Mouse (Mus musculus): ENCODE results near the gene Egfem1.

DNA sequence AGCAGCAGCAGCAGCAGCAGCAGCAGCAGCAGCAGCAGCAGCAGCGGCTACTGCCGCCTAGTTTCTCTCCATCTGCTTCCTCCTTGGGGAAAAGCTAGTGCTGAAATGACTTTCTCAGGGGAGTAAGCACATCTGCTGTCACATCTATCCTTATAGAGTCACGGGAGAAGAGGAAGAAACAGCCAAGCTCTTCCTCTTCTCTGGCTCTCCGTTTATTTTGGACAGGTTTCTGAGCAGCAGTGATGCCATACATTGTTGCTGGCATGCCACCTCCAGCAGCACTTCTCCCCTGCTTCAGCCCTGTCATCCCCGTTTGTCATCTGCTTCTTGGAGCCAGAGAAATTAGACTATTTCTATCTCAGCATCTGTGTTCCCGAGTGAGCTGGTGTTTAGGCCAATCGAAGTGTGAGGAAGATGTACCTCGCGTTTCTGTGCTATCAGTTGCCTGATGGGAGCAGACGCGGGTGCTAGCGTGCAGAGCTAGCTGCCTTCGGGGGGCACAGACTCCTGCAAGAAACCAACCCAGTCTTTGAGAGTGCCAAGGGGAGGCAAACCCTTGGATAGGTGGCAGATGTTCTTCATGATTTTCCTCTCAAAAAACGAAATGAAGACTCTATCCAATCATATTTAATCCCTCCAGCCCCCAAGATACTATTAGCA is 34.4 kb upstream of the Egfem1 start:
- TF ChIP-seq POLR2A (IDR thresholded peaks at IDR 0.05; ENCODE audit: borderline replicate concordance, control insufficient read depth, low read depth, low read length) (no peak), CTCF (IDR thresholded peaks at IDR 0.05; ENCODE audit: control insufficient read depth, insufficient read depth, low read length) (no peak)
